Mouse (Mus musculus) mouse embryonic stem cell (cell line): ENCODE measurements at regions not wholly inside any gene's neighbourhood (a gene's known extent, or its start where the extent isn't known, plus 50 kb on each side); places are given as distances from the start of the nearest gene placed in this dataset.

Source experiments
- in situ Hi-C, 2 experiments: fragments of 300-500 bp; cut with MboI; formaldehyde crosslinking; loops; 1 replicate in 1 of 2; 3 replicates in 1 of 2; pipeline ENCODE4 v1.14.3; 2019 to 2020; ENCODE audit warnings: low sequenced_read_pairs in 2 of 2, low pct_unique_long_range_greater_than_20kb in 1 of 2, mixed read lengths in 1 of 2; ENCODE audit not compliant: unreplicated experiment in 1 of 2

DNA sequence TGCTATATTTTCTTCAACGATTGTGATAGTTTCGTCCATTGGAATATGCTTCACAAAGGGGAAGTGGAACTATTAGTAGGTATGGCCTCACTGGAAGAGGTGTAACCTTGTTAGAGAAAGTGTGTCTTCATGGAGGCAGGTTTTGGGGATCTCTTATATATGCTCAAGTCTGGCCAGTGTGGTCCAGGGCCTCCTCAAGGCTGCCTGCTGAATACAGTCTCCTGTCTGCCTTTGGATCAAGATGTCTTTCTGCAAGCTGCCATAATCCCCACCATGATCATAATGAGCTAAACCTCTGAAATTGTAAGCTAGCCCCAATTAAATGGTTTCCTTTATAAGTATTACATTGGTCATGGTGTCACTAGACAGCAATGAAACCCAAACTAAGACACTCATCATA lies 384.3 kb downstream of the Btbd3 start:
- in situ Hi-C loops = no loop called here

GRCm38 (mm10) chr2:138641335-138641734 lies 385.0 kb downstream of the Btbd3 start:
- in situ Hi-C loops = no loop called here

- in situ Hi-C loops = no loop called here
These were observed 392.3 kb downstream of the Btbd3 start for GRCm38 (mm10) chr2:138648616-138649015.

GRCm38 (mm10) chr2:138659376-138659775 lies 403.0 kb downstream of the Btbd3 start:
- in situ Hi-C loops = no loop called here

GRCm38 (mm10) chr2:138670307-138670706 lies 413.9 kb downstream of the Btbd3 start:
- in situ Hi-C loops = no loop called here

GRCm38 (mm10) chr2:138674801-138675200 lies 418.4 kb downstream of the Btbd3 start:
- in situ Hi-C loops = no loop called here

- in situ Hi-C loops = no loop called here
These were observed 419.1 kb downstream of the Btbd3 start for GRCm38 (mm10) chr2:138675229-138676065.

DNA sequence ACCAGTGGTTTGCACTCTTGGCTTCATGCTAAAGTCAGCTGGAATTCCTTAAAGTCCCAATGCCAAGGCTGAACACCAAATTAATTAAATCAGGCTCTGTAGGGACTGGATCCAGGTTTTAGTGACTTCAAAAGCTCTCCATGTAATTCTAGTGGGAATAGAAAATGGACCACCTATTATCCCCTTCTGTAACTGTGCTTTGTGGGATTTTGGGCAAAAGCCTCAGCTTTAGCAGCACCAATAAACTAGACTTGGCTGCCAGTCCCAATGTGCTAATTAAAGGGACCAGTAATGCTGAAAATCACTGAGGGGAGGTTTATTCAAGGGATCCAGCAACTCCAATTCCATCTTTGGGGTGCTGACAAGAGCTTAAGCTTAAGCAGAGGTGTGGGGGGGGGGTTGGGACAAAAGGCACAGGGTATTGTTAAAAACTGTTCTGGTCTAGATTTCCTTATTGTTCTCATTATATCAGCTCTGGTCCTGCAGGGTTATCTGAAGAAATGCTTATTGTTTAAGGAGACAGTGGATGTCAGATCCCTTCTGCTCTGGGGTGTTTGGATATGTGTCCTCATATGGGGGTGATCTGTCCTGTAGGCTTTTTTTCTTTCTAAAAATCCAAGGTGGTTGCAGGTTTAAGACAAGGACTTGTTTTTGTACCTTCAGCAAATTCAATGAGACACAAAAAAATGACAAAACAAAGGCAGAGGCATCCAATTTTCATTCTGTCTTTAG lies 431.9 kb downstream of the Btbd3 start:
- in situ Hi-C loops = no loop called here

DNA sequence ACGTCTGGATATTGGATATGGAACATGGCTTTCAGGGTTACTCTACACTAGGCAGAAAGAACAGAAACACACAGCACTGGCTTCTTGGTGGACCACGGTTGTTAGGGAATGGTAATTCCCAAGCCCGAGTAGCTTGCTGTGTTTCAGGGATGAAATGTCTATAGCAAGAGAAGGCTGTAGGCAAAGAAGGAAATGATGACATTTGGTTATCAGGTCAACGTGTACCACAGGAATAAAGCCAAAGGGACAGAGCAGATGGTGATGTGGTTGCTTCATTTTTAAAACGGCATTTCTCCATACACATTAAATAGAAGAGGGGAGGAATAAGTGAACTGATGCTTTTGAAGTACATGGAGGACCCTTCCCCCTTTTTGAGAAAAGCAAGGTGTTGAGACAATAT lies 433.1 kb downstream of the Btbd3 start:
- in situ Hi-C loops = no loop called here

DNA sequence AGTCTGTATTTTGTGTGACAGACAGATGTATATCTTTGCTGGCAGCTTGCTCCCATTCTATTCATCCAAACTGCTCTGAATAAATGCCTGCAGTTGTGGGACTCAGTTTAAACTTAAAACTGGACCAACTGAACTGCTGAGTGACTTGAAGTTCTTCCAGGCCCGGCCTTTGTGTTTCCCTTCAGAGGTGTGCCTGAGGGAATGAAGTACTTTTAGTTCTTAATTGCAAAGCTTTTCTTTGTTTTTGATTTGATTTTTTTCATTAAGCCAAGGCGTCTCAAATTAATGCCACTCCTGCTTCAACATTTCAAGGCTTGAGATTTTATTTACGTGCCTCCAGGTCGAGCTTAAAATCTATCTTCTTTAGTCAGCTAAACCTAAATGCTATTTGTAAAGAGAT lies 446.4 kb downstream of the Btbd3 start:
- in situ Hi-C loops = no loop called here

GRCm38 (mm10) chr2:138703943-138704541 lies 447.7 kb downstream of the Btbd3 start:
- in situ Hi-C loops = no loop called here

DNA sequence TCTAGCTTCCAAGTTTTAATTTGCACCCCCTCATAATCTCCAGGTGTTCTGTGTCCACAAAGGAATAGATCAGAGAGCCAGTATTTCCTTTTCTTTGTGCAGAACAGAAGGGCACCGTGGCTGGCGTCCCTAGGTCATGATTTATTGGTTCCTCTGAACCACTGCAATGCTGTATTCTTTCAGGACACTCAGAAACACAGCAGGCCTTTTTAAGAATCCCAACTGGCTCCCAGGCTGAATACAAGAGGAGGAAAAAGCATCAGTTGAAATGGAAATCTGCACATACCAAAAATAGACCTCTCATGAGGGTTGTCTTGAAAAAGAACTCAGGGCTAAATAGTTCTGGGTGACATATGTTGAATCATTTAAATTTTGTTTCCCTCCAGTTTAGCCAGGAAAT lies 452.4 kb downstream of the Btbd3 start:
- in situ Hi-C loops = no loop called here

GRCm38 (mm10) chr2:138733846-138734245 lies 477.5 kb downstream of the Btbd3 start:
- in situ Hi-C loops = no loop called here

DNA sequence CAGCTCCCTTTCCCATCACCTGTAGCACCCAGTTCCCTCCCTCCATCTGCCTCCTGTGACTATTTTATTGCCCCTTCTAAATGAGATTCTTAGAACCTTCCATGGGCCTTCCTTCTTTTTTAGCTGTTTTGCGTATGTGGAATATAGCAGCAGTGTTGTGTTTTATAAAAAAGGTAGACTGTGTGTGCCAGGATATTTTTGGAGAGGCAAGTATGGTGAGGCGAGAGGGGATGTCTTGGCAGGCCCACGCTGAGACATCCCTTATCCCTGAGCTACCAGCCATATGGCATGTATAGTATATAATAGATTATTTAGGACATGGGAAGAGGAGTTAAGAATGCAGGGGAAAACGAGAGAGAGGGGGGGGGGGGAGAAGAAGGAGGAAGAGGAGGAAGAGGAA lies 488.4 kb downstream of the Btbd3 start:
- in situ Hi-C loops = no loop called here

- in situ Hi-C loops = no loop called here
These were observed 504.1 kb downstream of the Btbd3 start for GRCm38 (mm10) chr2:138760439-138760963.

DNA sequence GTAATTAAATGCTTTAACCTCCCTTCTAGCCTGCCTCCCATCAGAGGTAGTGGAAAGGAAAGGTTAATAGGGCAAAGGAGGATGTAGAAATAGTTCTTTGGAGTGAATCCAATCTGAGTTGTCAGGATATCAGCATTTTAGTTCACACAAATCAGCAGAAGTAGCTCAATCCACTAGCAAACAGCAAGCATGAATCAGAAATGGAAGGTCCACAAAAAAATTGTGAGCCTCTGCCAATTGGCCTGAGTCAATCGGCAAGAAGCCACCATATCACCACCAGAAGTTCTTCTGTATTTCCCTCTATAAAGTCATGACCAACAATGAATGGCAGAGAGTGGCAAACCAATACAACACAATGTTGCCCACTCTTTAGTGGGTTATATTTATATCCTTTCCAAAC lies 505.0 kb downstream of the Btbd3 start:
- in situ Hi-C loops = no loop called here

DNA sequence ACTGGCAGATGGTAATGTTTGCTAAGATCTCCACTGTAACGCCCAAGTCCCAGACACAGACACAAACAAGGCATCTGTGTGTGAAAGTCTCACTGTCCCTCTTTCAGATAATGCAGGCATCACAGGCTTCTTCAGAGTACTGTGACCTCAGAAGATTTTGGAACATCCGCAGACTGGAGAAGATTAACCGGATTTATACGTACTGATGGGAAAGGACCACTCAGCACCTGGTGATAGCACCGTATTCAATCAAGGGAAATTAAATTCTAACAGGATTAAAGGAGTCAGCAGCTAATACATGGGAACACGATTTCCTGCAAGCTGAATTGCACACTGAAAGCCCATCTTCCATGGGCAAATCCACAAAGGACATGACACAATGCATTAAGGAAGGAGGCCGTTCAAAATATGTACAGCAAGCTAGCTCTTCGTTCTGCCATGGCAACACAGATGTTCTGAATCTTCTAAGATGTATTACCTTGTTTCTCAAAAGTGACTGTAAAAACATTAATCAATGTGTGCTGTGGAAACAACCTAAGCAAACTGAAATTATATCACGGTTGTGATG lies 510.0 kb downstream of the Btbd3 start:
- in situ Hi-C loops = no loop called here

DNA sequence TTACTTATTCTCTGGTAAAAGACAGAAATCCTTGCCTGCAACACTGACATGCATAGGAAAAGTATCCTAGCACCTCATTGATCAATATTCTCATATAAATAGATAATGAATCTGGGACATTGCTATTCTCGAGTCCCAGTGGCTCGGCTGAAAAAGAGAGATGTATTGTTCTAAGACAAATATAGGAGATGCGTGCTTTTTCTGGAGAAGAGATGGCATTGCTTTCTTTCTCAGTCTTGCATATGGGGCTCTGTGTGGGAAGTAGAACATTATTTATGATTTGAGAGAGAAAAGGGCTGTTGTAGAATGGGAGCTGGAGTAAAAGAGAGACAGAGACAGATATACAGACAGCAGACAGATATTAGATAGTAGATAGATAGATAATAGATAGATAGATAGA lies 527.4 kb downstream of the Btbd3 start:
- in situ Hi-C loops = no loop called here
